Comparison of ENCODE assay signal across 17 mouse cellular contexts in the genomic region with DNA sequence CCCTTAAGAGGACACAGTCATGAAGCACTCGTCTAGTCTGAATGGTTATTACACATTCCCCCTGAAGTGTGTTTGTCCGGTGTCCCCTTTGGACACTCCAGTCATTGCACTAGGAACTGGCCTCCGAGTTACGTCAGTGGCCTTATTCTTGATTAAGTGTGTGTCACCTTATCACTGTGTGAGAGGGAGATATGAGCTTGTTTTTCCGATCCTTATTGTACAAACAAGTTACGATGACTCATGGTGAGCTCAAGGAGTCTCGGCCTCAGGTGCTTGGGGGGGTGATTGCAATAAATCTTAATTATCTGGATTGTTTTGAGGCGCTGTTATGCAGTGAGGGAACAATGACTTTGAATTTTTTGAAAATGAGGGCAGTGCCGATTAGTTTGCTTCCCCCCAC.
DNase-seq lines count a peak whose midpoint lies in the region; ATAC-seq lines count a peak whose summit lies in the region.
"Had no signal": no experiment of that assay in that cellular context is flagged by ENCODE, and none has a peak within 500 bp of the region (broad histone marks: within the 10 kb centered on the region; RNA-seq: fewer than 3 reads in every experiment).

No protein-coding gene starts in this region.

- H3K27me3 ChIP-seq in heart, embryonic 12.5 days (replicated peaks): peaks cover 11% of the 10 kb centered on the region; the same call in 1 of the 2 replicates
- H3K27me3 ChIP-seq in liver, embryonic 16.5 days (ENCODE audit: control insufficient read depth, insufficient read depth, low read depth, low read length): no peaks in the 10 kb centered on the region
- no peaks in the 10 kb centered on the region for H3K27me3 ChIP-seq in liver, embryonic 11.5 days (replicated peaks; ENCODE audit: control insufficient read depth, insufficient read depth, low read length)
- no peaks in the 10 kb centered on the region for H3K27me3 ChIP-seq in intestine, embryonic 16.5 days (replicated peaks; ENCODE audit: control insufficient read depth, insufficient read depth, low read length)
- H3K27me3 ChIP-seq: forebrain, embryonic 13.5 days; limb, embryonic 15.5 days had no signal

- no peak overlapping the region for H3K27ac ChIP-seq in heart, embryonic 12.5 days (ENCODE audit: poor library complexity, severe bottlenecking)
- H3K27ac ChIP-seq in liver, embryonic 16.5 days (ENCODE audit: low read length): no peak overlapping the region
- H3K27ac ChIP-seq in liver, embryonic 11.5 days (ENCODE audit: low read depth, low read length): no peak overlapping the region
- H3K27ac ChIP-seq in intestine, embryonic 16.5 days (ENCODE audit: low read length): no peak overlapping the region
- H3K27ac ChIP-seq: embryonic facial prominence, embryonic 10.5 days; forebrain, embryonic 13.5 days; limb, embryonic 15.5 days had no signal

- H3K4me2 ChIP-seq in heart, embryonic 12.5 days: no peak overlapping the region
- H3K4me2 ChIP-seq in liver, embryonic 16.5 days (ENCODE audit: low read depth, low read length): no peak overlapping the region
- no peak overlapping the region for H3K4me2 ChIP-seq in liver, embryonic 11.5 days
- H3K4me2 ChIP-seq in intestine, embryonic 16.5 days (ENCODE audit: low read depth, low read length): no peak overlapping the region
- H3K4me2 ChIP-seq: forebrain, embryonic 13.5 days; heart, embryonic 11.5 days; limb, embryonic 15.5 days had no signal

- intact Hi-C loops in heart, postnatal 10 days (cut with DNase I): no loop called here

- no peak overlapping the region for H3K4me3 ChIP-seq in heart, embryonic 12.5 days
- no peak overlapping the region for H3K4me3 ChIP-seq in liver, embryonic 16.5 days (ENCODE audit: low read depth, low read length)
- no peak overlapping the region for H3K4me3 ChIP-seq in liver, embryonic 11.5 days (ENCODE audit: low read depth, low read length)
- H3K4me3 ChIP-seq in intestine, embryonic 16.5 days (ENCODE audit: low read length): no peak overlapping the region
- H3K4me3 ChIP-seq: embryonic facial prominence, embryonic 10.5 days; forebrain, embryonic 13.5 days; limb, embryonic 15.5 days had no signal

- DNase-seq in heart, postnatal 10 days: no peak
- DNase-seq in liver, embryonic 11.5 days (ENCODE audit: low spot score): no peak
- no peak for DNase-seq in gastrocnemius, adult 8-10 months (ENCODE audit: low spot score in 2 of 2)
- DNase-seq: cerebellum, adult 18-20 months; gastrocnemius, postnatal 36 days; heart, postnatal 36 days; lung, postnatal 10 days; thymus, postnatal 36 days had no signal

- H3K36me3 ChIP-seq in heart, embryonic 12.5 days: no peaks in the 10 kb centered on the region
- no peaks in the 10 kb centered on the region for H3K36me3 ChIP-seq in liver, embryonic 16.5 days (ENCODE audit: control insufficient read depth, insufficient read depth)
- no peaks in the 10 kb centered on the region for H3K36me3 ChIP-seq in liver, embryonic 11.5 days (ENCODE audit: control insufficient read depth, insufficient read depth, low read length)
- H3K36me3 ChIP-seq in intestine, embryonic 16.5 days (ENCODE audit: control insufficient read depth, insufficient read depth, low read length): no peaks in the 10 kb centered on the region
- H3K36me3 ChIP-seq: embryonic facial prominence, embryonic 10.5 days; limb, embryonic 15.5 days had no signal

- no peaks in the 10 kb centered on the region for H3K4me1 ChIP-seq in heart, embryonic 12.5 days (replicated peaks)
- no peaks in the 10 kb centered on the region for H3K4me1 ChIP-seq in liver, embryonic 16.5 days (ENCODE audit: control insufficient read depth, low read depth, low read length)
- H3K4me1 ChIP-seq in liver, embryonic 11.5 days (replicated peaks; ENCODE audit: control insufficient read depth, insufficient read depth, low read length): no peaks in the 10 kb centered on the region
- 0 out of 2 replicates have a peak, but pooled peaks cover 2% of the 10 kb centered on the region for H3K4me1 ChIP-seq in intestine, embryonic 16.5 days (ENCODE audit: control insufficient read depth, insufficient read depth, low read length)
- H3K4me1 ChIP-seq: forebrain, embryonic 13.5 days had no signal

- H3K9ac ChIP-seq in heart, embryonic 12.5 days: no peak overlapping the region
- no peak overlapping the region for H3K9ac ChIP-seq in liver, embryonic 16.5 days (ENCODE audit: low read depth, low read length)
- no peak overlapping the region for H3K9ac ChIP-seq in liver, embryonic 11.5 days (ENCODE audit: low read depth, low read length)
- H3K9ac ChIP-seq in intestine, embryonic 16.5 days (ENCODE audit: low read depth, low read length): no peak overlapping the region
- H3K9ac ChIP-seq: forebrain, embryonic 13.5 days; limb, embryonic 15.5 days had no signal

- ATAC-seq in heart, embryonic 12.5 days (ENCODE audit: insufficient number of reproducible peaks, low FRiP score): 0 out of 2 replicates have a peak, but pooled peaks have one; percentile 48
- ATAC-seq in liver, embryonic 16.5 days (ENCODE audit: low read depth): 0 out of 2 replicates have a peak, but pooled peaks have one; percentile 47
- ATAC-seq in liver, embryonic 11.5 days (replicated peaks; ENCODE audit: low FRiP score): no peak; the same call in 1 of the 2 replicates
- ATAC-seq in intestine, embryonic 16.5 days: peak; percentile 55
- ATAC-seq in CD4-positive, CD25-positive, alpha-beta regulatory T cell, adult 4 months: no peak
- ATAC-seq: forebrain, embryonic 13.5 days; hindbrain, embryonic 16.5 days had no signal

- WGBS in heart, embryonic 12.5 days: 39% methylated on average over 9 of the region's 9 CpGs
- WGBS in liver, embryonic 16.5 days (ENCODE audit: insufficient replicate concordance): 28% methylated on average over 9 of the region's 9 CpGs
- WGBS in liver, embryonic 11.5 days: 65% methylated on average over 9 of the region's 9 CpGs
- 48% methylated on average over 9 of the region's 9 CpGs for WGBS in intestine, embryonic 16.5 days

- H3K9me3 ChIP-seq in heart, embryonic 12.5 days (replicated peaks): no peaks in the 10 kb centered on the region
- H3K9me3 ChIP-seq in liver, embryonic 16.5 days (replicated peaks; ENCODE audit: control insufficient read depth, low read length): no peaks in the 10 kb centered on the region
- no peaks in the 10 kb centered on the region for H3K9me3 ChIP-seq in liver, embryonic 11.5 days (ENCODE audit: control insufficient read depth, low read length)
- H3K9me3 ChIP-seq in intestine, embryonic 16.5 days (ENCODE audit: control insufficient read depth, low read length): no peaks in the 10 kb centered on the region
- H3K9me3 ChIP-seq: embryonic facial prominence, embryonic 10.5 days; forebrain, embryonic 13.5 days; limb, embryonic 15.5 days had no signal

Comparison
In these comparisons a context has a peak if more than half of its experiments do, and no peak if none do; other contexts are left out.
1. ATAC-seq: peak in heart, embryonic 12.5 days (single experiment), liver, embryonic 16.5 days (single experiment) and intestine, embryonic 16.5 days (single experiment); none in liver, embryonic 11.5 days (single experiment) and CD4-positive, CD25-positive, alpha-beta regulatory T cell, adult 4 months (single experiment).